Mouse (Mus musculus): ENCODE measurements around the gene Nrg4.
A peak's percentile ranks its signal among the peaks of the same experiment; 100 is the strongest.
"Not testable (repeated sequence)": the region's sequence is repeated elsewhere in the genome, so short reads cannot be mapped to it uniquely, and the experiment has no call there.

Nrg4 gene

GRCm38 (mm10) chr9:55322641-55323040 is 4.0 kb downstream of the Nrg4 start:
- DNase-seq (ENCODE audit: low read depth): no peak

GRCm38 (mm10) chr9:55313619-55314261 is 12.9 kb downstream of the Nrg4 start:
- no peak for DNase-seq (ENCODE audit: low read depth)

DNA sequence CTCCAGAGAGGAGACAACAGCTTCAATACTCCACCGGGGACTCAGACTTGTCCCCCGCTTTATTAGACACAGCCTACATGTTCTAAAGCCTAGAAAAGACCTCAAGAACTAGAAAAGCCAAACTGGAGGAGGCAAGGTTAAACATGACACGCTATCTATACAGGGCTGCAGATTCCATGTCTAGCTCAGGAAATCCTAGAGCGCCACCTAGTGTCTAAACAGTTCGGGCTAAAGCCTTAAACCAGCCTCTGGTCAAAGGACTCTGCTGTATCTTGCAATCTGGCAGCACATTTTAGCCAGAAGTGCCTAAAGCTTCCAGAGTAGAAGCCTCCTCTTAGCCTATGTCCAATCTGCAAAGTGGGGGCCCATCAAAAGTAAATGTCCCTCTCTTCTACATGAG is 15.1 kb downstream of the Nrg4 start:
- peak; percentile 54 for DNase-seq (ENCODE audit: low read depth)

GRCm38 (mm10) chr9:55308455-55308854 is 18.2 kb downstream of the Nrg4 start:
- DNase-seq (ENCODE audit: low read depth): no peak

DNA sequence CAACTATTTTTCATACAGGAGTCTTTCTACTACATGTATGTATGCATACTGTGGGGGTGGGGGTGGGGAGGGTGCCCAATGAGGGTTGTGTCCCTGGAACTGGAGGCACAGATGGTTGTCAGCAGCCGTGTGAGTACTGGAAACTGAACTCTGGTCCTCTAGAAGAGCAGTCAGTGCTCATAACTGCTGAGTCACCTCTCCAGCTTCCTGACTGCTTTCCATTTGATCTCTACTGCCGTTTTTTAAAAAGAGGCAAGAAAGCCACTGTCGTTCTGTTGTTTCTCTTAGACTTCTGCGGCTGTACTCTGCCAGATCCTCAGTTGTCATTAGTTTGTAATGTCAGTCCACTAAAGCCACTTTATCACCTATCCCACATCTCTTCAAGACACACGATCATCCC is 19.1 kb downstream of the Nrg4 start:
- no peak for DNase-seq (ENCODE audit: low read depth)

- DNase-seq (ENCODE audit: low read depth): no peak
Observed at GRCm38 (mm10) chr9:55307066-55307465, 19.6 kb downstream of the Nrg4 start.

- DNase-seq (ENCODE audit: low read depth): no peak
Observed at GRCm38 (mm10) chr9:55296221-55296620, 30.4 kb downstream of the Nrg4 start.

DNA sequence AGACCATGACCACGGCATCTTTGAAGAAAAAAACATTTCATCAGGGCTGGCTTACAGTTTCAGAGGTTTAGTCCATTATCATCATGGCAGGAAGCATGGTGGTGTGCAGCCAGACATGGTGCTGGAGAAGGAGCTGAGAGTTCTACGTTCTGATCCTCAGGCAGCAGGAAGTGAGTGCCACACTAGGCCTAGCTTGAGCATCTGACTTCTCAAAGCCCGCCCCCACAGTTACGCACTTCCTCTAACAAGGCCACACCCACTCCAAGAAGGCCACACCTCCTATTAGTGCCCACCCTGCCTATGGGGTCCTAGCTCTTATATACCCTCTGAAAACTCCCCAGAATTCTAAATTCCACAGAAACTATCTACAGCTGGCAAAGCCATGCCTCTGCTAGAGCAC is 34.7 kb downstream of the Nrg4 start:
- no peak for DNase-seq (ENCODE audit: low read depth)

GRCm38 (mm10) chr9:55289475-55290198 is 37.0 kb downstream of the Nrg4 start:
- DNase-seq (ENCODE audit: low read depth): no peak

GRCm38 (mm10) chr9:55285197-55285596 is 41.4 kb downstream of the Nrg4 start:
- DNase-seq (ENCODE audit: low read depth): no peak

GRCm38 (mm10) chr9:55283516-55283915 is 43.1 kb downstream of the Nrg4 start:
- DNase-seq (ENCODE audit: low read depth): peak; percentile 8

- no peak for DNase-seq (ENCODE audit: low read depth)
Observed at GRCm38 (mm10) chr9:55279114-55279825, 47.4 kb downstream of the Nrg4 start.

DNA sequence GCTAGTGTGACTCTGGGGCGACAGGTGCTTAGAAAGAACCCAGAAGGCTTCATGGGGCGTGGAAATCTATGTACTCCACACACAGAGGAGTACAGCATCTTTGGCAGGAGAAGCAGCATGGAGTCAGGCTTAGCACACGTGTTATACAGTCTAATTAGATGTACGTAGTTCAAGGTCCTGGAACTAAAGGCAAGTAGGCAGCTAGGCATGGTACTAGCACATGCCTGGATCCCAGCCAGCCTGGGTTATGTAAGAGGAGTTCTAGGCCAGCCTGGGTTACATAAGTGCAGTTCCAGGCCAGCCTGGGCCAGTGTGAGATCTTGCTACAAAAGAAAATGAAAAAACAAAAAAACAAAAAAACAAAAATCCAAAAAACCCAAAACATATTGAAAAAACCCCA is 49.1 kb downstream of the Nrg4 start:
- no peak for DNase-seq (ENCODE audit: low read depth)

- no peak for DNase-seq (ENCODE audit: low read depth)
Observed at GRCm38 (mm10) chr9:55273906-55274305, 52.7 kb downstream of the Nrg4 start.

DNA sequence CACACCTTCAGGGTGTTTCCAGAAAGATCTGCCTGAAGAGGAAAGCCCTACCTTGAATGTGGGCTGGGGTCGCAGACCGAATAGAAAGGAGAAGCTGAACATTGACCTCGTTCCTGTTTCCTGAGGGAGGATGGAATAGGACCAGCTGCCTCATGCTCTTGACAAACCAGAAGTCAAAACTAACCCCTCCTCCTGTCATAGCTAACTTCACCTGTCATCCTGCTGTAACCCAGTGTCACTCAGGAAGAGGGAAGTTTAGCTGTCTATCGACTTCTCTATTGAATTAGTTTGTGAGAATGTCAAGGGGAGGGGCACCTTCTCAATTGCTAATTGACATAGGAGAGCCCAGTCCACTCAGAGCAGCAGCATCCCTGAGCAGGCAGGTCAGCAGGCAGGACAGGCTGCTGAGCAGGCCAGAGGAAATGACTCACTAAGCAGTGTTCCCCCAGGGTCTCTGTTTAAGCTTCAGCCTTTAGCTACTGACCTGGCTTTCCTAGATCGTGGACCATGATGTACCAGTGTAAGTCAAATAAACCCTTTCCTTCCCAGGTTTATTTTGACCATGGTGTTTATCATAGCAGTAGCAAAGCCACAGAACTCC is 54.6 kb downstream of the Nrg4 start:
- no peak for DNase-seq (ENCODE audit: low read depth)

DNA sequence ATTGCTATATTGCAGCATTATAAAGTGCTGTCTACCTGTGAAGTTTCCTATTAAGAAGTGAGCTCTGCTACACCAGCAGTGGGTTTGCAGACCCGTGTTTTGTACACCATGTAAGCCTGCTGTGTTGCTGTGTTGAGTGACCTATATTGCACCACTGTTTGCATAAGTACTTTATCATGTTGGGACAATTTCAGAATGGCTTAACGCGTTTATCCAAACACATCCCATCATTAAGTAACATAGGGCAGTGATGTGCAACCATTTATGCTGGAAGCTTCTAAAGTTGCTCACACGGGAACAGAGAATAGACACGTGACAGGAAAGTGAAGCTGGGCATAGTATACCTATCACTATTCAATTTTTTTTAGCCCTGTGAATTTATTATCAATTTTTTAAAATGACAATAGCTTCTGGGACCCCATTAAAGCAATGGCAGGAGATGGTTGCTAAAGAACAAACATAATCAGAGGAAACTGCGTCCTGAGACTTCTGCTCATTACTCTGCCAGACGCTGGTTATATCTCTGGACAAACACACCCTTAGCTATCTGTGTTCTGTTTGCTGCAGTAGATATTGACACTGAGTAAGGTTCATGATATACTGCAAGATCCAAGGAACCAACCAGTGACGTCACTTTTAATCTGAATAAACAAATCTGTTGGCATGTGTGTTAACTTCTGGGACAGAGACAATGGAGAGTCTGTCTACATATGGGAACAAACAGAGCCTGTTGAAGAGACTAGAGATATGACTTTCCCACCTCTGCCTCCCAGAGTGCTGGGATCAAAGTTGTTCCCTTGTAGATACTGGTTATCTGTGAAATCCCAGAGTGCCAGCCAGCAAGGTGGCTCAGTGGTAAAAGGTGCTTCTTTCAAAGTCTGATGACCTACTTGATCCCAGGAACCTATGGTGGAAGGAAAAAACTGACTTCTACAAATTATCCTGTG is 62.0 kb downstream of the Nrg4 start:
- DNase-seq (ENCODE audit: low read depth): no peak

- DNase-seq (ENCODE audit: low read depth): no peak
Observed at GRCm38 (mm10) chr9:55259741-55260140, 66.9 kb downstream of the Nrg4 start.

GRCm38 (mm10) chr9:55257105-55257504 is 69.5 kb downstream of the Nrg4 start:
- no peak for DNase-seq (ENCODE audit: low read depth)

DNA sequence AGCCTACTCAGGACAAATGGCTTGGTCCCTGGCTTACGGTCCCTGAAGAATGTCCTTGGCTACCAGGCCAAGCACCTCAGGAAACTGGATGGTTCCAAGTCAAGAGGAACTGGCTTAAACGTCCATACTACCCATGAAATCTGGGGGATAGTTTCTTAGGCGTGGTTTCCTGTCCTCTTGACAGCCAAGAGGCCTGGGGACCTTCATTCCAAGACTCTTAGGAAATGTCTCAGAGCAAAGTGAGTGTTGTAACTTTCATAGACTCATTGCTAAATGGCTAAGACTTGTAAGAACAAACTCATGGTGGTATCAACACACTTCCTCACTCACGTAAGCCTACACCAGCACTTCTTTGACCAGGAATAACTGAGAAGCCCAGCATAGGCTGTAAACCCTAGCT is 71.0 kb downstream of the Nrg4 start:
- DNase-seq (ENCODE audit: low read depth): no peak

GRCm38 (mm10) chr9:55255056-55255455 is 71.6 kb downstream of the Nrg4 start:
- no peak for DNase-seq (ENCODE audit: low read depth)

DNA sequence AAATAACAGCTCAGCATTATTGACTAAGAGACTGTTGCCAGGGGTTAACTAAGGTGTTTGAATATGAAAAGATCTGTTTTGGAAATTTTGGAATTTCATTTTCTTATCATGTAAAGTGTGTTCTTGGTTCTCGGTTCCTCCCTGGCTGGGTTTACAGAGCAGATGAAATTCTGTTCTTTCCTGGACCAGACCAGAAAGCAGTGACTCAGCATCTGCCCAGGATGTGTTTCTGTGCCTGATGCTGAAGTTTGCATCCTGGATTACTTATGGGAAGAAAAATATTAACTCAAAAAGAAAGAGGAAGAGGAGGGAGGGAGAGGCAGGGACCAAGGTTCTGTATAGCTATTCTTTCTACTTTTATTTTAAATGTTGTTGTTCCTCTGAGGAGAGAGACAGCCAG is 72.8 kb downstream of the Nrg4 start:
- no peak for DNase-seq (ENCODE audit: low read depth)

- not testable (repeated sequence) for DNase-seq (ENCODE audit: low read depth)
Observed at GRCm38 (mm10) chr9:55252097-55252496, 74.5 kb downstream of the Nrg4 start.
